Mouse (Mus musculus) ES-Bruce4 (cell line): ENCODE measurements around the gene Dab1.

Experiments
- CTCF ChIP-seq: IDR thresholded peaks from one replicate; pipeline ENCODE4 v1.8.1; 2011; ENCODE audit warnings: low read depth, low read length
- POLR2A ChIP-seq: IDR thresholded peaks from one replicate; pipeline ENCODE4 v1.8.1; 2011; ENCODE audit warnings: low read length; ENCODE audit not compliant: insufficient read depth

DNA sequence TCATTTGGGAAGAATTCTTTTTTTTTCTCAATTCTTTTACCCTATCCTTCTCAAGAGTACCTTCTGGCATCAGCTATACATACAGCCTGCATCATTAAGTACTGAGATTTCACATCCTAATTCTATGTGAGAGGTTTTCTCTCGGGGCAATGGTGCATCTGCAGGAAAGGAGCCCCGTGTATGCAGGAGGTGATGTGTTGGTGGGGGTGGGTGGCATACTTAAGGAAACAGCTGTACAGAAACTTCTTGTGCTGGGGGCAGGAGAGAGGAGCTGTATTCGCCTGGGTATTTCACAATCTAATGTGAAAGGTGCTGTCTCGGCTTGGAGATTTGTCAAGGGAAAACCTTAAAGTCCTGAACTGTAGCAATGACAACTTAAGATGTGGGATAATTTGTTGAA, 392.5 kb downstream of the Dab1 start:
- TF ChIP-seq CTCF (no peak), POLR2A (no peak)
